Mouse (Mus musculus): ENCODE results near the gene 4930432K21Rik.

Gene 4930432K21Rik

GRCm38 (mm10) chr8:84208381-84209380, 60.9 kb downstream of the 4930432K21Rik start:
- DNase-seq (ENCODE audit: low read depth) = no peak

GRCm38 (mm10) chr8:84210167-84210791, 62.5 kb downstream of the 4930432K21Rik start:
- DNase-seq (ENCODE audit: low read depth) = no peak

GRCm38 (mm10) chr8:84211202-84211601, 63.4 kb downstream of the 4930432K21Rik start:
- DNase-seq (ENCODE audit: low read depth) = no peak

- no peak for DNase-seq (ENCODE audit: low read depth)
These were observed 64.2 kb downstream of the 4930432K21Rik start for GRCm38 (mm10) chr8:84211881-84212563.

GRCm38 (mm10) chr8:84213277-84213676, 65.5 kb downstream of the 4930432K21Rik start:
- no peak for DNase-seq (ENCODE audit: low read depth)

GRCm38 (mm10) chr8:84217206-84217605, 69.4 kb downstream of the 4930432K21Rik start:
- DNase-seq (ENCODE audit: low read depth) = no peak

- no peak for DNase-seq (ENCODE audit: low read depth)
These were observed 70.3 kb downstream of the 4930432K21Rik start for GRCm38 (mm10) chr8:84218143-84218542.

- DNase-seq (ENCODE audit: low read depth) = no peak
These were observed 72.3 kb downstream of the 4930432K21Rik start for GRCm38 (mm10) chr8:84220105-84220504.
